Mouse (Mus musculus) cerebellum, postnatal 14 days (tissue): ENCODE data around the gene Kcnn1.
"Not testable (repeated sequence)": the region's sequence is repeated elsewhere in the genome, so short reads cannot be mapped to it uniquely, and the experiment has no call there.

Experiments used
- DNase-seq, 2 experiments: peaks; one replicate each; pipeline ENCODE4 v3.0.0; 2021; ENCODE audit warnings: mixed read lengths in 2 of 2

Kcnn1 gene

DNA sequence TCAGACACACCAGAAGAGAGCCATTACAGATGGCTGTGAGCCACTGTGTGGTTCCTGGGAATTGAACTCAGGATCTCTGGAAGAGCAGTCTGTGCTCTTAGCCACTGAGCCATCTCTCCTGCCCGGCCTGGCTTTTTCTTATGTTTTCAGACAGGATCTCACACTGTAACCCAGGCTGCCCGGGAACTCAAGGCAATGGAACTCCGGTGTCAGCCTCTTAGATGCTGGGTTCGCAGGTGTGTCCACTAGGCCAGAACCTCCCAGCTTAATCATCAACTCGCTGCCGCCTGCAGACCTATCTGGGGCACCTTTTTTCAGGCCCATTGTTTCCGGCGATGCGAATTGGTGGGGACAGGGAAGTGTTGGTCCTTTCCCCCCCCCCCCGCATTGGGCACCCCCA lies 22.5 kb downstream of the Kcnn1 start:
- DNase-seq: peak in 1 of 2 experiments; percentile 27

GRCm38 (mm10) chr8:70839408-70840351 lies 23.4 kb downstream of the Kcnn1 start, which contains the start of gene Arrdc2:
Arrdc2 (minus strand) TSS chr8:70839720.
- peak; percentile 98 for DNase-seq

DNA sequence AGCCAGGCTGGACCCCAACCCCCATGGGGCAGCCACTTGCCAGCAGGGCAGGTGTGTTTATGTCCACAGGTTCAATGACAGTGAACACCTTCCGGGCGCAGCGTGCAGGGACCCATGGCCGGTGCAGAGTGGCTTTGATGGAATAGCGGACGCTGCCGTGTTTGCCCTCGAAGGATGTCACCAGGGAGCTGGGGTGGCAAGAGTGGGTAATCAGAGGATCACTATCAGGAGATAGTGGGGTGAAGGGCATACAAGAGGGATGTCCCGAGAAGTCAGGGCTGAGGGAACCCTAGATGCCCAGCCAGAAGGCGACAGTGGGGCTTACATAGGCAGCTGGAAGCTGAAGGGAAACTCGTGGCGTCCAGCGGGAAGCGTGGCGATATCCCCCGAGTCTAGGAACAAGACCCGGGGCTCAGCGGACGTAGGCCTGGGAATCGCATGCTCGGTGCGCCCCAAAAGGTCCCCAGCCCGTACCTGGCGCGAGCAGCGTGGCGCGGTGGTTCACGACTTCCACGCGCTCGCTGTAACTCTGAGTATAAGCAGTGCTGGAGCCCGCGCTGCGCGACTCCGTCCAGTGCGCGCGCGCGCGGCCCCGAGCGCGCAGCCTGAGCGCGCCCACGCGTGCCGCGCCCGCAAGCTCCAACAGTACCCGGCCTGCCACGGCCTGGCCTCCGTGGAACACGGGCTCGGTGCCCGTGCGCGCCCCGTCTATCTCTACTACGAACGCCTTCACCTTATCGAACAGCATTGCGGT lies 24.2 kb downstream of the Kcnn1 start:
- DNase-seq: peak; percentile 42 to 50

DNA sequence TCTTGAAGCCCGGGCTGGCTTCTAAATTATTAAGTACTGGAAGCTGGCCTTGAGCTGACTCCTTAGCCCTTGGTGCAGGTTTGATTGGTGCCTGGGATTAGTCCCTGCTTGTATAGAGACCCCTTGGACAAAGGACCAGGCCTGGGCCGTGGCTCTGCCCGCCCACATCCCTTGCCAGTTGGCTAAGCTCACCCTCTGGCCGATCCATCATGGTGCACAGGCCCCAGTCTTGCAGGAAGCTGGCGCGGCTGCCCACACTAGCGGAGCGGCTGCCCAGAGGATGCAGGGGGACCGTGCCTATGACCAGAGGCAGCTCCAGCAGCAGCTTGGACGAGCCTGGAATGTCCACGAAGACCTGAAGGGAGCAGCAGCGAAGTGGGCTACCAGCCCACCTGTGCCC lies 26.4 kb downstream of the Kcnn1 start:
- DNase-seq: peak; percentile 37 to 45

DNA sequence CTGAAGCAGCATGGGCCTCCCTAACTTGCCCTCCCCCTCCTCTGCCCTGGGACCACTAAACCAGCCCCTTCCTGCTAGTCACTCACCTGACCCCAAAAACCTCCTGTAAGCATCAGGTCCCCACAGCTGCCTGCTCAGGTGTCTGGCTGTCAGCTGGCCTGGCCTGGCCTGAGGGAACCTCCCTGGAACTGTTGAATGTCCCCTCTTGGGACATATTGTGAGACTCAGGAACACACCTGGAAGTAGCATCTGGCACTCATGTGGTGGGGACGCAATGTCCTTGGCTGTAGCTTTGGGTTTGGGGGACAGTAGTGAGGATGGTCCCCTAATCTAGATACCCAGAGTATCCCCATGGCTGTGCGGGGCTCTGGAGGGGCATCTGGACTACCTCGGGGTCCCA lies 29.0 kb downstream of the Kcnn1 start:
- no peak for DNase-seq

DNA sequence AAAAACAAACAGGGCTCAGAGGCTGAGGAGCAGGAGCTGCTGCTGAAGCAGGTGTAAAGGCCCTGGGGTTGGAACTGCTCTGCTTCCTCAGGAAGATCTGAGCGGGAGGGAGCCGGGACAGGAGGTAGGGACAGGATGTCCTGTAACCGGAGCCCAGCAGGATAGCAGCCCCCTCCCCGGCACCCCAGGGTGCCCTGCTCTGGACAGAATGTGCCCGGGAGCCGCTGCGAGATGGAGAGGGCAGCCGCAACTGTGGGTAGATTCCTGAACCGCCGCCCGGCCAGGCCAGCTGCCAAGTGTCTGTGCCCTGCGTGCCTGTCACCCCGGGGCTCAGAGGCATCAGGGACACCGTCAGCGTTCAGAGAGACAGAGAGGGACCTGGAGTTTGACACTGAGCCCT lies 29.5 kb downstream of the Kcnn1 start:
- peak; percentile 53 to 70 for DNase-seq

DNA sequence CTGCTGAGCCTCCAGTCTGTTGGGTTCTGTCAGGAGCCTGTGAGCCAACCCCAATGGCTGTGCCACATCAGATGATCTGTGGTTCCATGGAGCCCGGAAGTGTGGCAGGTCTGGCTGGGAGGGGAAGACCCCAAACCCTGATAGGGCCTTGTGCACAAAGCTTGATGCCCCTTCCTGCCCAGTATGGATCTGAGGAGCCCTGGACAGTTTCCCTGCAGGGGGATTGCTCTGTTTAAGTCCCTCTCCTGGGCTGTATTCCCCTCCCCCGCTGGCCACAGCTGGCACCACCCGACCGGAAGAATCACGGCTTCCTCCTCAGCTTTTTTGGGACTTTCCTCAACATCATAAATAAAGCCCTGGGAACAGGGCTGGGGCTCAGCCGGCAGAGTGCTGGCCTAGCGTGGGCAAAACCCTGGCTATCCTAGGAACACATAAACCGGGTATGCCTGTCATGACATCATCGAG lies 30.0 kb downstream of the Kcnn1 start:
- no peak for DNase-seq

DNA sequence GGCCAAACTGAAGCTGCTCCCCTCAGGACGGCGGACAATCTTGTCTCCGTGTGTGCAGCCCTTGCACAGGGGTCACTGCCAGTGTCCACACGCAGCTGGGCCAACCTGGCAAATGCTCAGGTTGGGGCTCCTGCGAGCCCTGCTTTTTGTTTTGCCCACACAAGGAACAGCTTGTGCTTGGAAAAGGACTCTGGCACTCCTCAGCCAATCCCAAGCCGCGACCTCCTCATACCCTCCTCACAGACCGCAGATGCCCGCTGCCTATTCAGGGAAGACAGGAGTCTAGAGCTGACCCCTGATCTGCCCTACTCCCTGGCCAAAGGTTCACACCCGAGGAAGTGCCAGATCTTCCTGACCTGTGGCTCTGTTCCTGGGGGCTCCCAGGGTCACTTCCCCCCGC lies 30.7 kb downstream of the Kcnn1 start:
- DNase-seq: no peak

GRCm38 (mm10) chr8:70831517-70831916 lies 31.5 kb downstream of the Kcnn1 start:
- DNase-seq: no peak

DNA sequence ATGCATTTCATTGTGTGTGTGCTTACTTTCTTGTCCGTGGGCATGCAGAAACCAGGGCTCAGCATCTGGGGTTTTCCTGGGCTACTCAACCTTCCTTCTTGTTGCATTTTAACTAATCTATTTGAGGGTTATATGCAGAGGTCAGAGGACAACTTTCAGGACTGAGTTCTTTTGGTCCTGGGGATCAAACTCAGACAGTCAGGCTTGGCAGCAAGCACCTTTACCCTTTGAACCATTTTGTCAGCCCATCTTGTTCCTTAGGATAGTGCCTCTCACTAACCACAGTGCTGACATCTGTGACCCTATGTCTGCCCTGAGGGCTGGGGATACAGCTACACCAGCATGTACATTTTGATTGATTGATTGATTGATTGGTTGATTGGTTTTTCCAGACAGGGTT lies 35.3 kb downstream of the Kcnn1 start:
- DNase-seq: no peak

DNA sequence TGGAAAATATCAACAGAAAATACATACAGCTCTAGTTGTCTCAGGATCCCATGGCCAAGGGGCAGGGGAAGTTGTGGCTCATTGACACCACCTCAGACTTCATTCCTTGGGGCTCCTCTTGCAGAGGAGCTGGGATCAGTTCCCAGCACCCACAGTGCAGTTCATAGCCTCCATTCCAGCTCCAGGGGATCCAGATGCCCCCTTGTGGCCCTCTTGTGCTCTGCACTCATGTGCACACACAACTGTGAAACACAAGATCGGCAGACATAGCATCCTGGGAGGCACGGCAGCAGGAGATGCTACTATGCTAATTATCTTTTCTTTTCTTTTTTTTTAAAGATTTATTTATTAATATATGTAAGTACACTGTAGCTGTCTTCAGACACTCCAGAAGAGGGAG lies 36.0 kb downstream of the Kcnn1 start:
- DNase-seq: no peak

- no peak for DNase-seq
These were observed 37.2 kb downstream of the Kcnn1 start for GRCm38 (mm10) chr8:70825816-70826215.

GRCm38 (mm10) chr8:70823802-70824201 lies 39.3 kb downstream of the Kcnn1 start:
- DNase-seq: no peak

- DNase-seq: not testable (repeated sequence)
These were observed 40.5 kb downstream of the Kcnn1 start for GRCm38 (mm10) chr8:70822594-70822993.

DNA sequence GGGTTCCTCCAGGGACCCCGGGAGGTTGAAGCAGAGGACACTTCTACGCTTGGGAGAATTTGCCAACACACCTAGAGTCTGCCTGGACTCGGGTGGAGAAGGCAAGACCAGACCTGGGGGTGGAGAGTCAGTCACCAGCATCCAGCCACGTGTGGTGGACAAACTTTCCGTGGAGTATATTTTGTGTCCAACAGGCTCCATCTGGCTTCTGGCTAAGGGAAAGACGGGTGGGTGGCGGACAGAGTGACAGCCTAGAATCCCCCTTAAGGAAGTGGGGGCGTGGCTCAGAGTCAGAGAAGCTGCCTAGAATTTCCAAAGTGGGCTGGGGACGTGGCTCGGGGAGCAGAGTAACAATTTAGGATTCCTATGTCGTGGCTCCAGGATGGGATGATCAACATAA lies 41.1 kb downstream of the Kcnn1 start:
- no peak for DNase-seq

DNA sequence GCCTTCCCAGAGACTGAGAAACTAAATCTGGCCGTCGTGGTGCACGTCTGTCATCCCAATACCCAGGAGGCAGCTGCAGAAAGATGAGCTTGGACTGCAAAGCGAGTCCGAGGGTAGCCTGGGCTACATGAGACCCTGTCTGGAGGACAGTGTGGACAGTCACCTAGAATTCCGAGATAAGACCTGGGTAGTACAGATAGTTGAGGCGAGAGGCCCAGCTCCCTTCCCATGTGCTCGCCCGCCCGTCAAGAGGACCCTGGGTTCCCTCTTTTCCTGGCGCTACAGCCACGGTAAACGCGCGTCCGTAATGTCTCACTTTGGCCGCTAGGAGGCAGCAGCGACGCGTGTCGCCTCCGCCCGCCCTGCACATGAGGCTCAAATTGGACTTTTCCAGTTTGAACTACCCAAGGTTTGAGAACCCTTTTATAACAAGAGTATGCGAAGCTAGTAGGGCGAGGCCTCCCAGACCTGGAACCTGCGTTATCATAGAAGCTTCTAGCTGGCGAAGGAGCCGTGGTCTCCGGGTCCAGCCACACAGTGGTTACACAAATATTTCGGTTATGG lies 41.6 kb downstream of the Kcnn1 start:
- peak; percentile 82 to 83 for DNase-seq

DNA sequence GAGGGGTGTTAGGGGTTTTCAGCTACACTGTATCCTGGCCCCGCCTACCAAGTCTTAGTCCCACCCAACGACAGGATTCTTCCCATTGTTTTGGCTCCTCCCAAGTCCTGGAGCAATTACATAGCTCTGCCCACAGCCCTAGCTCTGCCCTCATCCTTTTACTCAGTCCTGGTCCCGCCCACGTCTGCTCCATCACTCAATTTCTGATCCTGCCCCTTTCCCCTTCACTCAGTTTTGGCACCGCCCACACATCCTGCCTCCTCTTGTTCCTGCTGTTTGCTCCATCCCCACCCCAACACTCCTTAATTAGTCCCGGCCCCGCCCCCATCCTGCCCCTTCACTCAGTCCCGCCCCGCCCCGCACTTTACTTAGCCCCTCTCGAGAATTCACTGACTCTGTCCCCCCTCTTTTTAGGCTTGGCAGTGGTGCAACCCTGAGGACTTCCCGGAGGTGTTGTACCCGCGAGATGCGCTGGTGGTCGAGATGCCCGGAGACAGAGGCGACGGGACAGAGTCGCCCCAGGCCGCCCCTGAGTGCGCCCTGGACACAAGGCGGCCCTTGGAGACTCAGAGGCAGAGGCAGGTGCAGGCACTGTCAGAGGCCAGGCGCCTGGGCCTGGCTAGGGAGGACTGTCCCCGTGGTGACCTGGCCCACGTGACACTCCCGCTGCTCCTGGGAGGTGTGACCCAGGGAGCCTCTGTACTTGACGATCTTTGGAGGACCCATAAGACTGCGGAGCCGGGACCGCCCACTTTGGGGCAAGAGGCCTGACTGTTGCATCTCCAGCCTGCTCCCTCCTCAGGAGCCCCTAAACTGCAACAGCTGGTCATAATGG lies 42.7 kb downstream of the Kcnn1 start:
- no peak for DNase-seq

- DNase-seq: no peak
These were observed 46.4 kb downstream of the Kcnn1 start for GRCm38 (mm10) chr8:70816679-70817078.

- no peak for DNase-seq
These were observed 50.2 kb downstream of the Kcnn1 start for GRCm38 (mm10) chr8:70812885-70813284.

DNA sequence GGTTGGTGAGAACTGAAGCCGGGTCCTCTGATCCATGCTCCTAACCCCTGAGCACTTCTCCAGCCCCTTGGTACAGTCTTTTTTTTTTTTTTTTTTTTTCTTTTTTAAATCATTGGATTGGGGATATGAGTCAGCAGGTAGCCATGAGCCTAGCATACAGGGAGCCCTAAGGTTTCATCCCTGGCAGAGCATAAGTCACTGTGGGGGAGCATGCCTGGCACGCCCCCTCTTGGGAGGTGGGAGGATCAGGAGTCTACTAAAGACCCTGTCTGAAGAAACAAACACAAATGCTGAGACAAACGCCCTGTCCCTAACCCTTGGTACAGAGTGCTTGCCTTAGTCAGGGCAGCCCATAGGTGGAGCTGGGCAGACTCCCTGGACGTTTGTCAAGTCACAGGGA lies 51.0 kb downstream of the Kcnn1 start:
- DNase-seq: no peak

DNA sequence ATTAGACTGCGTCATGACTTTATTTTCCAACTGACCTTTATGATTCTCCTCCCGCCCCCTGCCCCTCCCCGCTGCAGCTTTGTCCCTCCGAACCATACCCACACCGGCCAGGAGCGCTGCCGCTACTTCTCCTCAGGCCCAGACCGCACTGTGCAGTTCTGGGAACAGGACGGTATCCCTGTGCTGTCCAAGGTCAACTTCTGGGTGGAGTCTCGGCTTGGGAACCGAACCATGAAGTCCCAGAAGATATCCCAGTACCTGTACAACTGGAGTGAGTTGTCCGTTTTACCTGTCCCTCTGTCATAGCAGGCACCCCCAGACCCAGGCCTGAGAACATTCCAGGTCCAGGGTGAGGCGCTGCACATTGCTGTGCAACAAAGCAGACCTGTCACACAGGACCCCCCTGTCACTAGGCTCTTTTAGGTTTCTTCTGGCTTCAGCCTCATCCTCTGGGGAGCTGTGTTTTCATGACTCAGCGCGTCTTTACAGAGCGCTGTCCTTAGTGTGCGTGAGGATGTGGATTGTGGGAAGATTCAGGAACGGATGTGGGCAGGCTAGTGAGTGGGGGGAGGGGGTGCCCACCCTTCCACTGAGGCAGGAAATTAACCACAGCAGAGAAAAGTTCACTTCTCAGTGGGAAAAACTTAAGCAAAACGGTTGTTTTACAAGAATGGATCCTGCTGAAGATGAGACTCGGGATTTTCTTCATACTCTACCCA lies 51.9 kb downstream of the Kcnn1 start:
- DNase-seq: no peak
